Mouse (Mus musculus) fibroblast of lung, adult 2 months (primary cell): ENCODE measurements at regions not wholly inside any gene's neighbourhood (a gene's known extent, or its start where the extent isn't known, plus 50 kb on each side); places are given as distances from the start of the nearest gene placed in this dataset.

Source experiments
- DNase-seq: peaks from one replicate; pipeline ENCODE4 v3.0.0-alpha.2; 2011; ENCODE audit warnings: low read depth

GRCm38 (mm10) chr9:67117639-67118038 is 68.4 kb upstream of the Tpm1 start:
- DNase-seq, result no peak

GRCm38 (mm10) chr9:67115991-67116390 is 66.8 kb upstream of the Tpm1 start:
- DNase-seq, result no peak

- no peak for DNase-seq
Observed at GRCm38 (mm10) chr9:67114099-67114498, 64.9 kb upstream of the Tpm1 start.

GRCm38 (mm10) chr9:67111836-67112584 is 62.8 kb upstream of the Tpm1 start:
- DNase-seq, result no peak

- peak; percentile 27 for DNase-seq
Observed at GRCm38 (mm10) chr9:67107938-67108337, 58.7 kb upstream of the Tpm1 start.

- peak; percentile 67 for DNase-seq
Observed at GRCm38 (mm10) chr9:67105867-67106266, 56.7 kb upstream of the Tpm1 start.

- DNase-seq, result no peak
Observed at GRCm38 (mm10) chr9:67105216-67105615, 56.0 kb upstream of the Tpm1 start.

- peak; percentile 40 for DNase-seq
Observed at GRCm38 (mm10) chr9:67104616-67105015, 55.4 kb upstream of the Tpm1 start.

- peak; percentile 54 for DNase-seq
Observed at GRCm38 (mm10) chr9:67102578-67102977, 53.4 kb upstream of the Tpm1 start.

- DNase-seq, result no peak
Observed at GRCm38 (mm10) chr9:67099471-67099870, 50.3 kb upstream of the Tpm1 start.
